Mouse (Mus musculus) yolk sac, embryonic 10.5 days (tissue): ENCODE results near the gene Sp7.

Source experiments
- DNase-seq: peaks from one replicate; pipeline ENCODE4 v3.0.0-alpha.2; 2017; ENCODE audit warnings: low spot score

The Sp7 gene

GRCm38 (mm10) chr15:102366733-102367344 is at the start of gene Sp7:
TSS of gene Sp7 (minus strand) at chr15:102367182.
- no peak for DNase-seq

GRCm38 (mm10) chr15:102413687-102414086 is 46.7 kb upstream of the Sp7 start:
- no peak for DNase-seq

GRCm38 (mm10) chr15:102411077-102411476 is 44.1 kb upstream of the Sp7 start:
- no peak for DNase-seq

- no peak for DNase-seq
These were observed 42.3 kb upstream of the Sp7 start for GRCm38 (mm10) chr15:102409286-102409685.

- no peak for DNase-seq
These were observed 41.7 kb upstream of the Sp7 start for GRCm38 (mm10) chr15:102408558-102409130.

- DNase-seq, result no peak
These were observed 40.9 kb upstream of the Sp7 start for GRCm38 (mm10) chr15:102407681-102408557.

GRCm38 (mm10) chr15:102406912-102407580 is 40.1 kb upstream of the Sp7 start:
- no peak for DNase-seq

GRCm38 (mm10) chr15:102406196-102406911 is 39.4 kb upstream of the Sp7 start:
- DNase-seq, result peak; percentile 92

- DNase-seq, result peak; percentile 100
These were observed 38.7 kb upstream of the Sp7 start, which contains the start of gene Sp1 for GRCm38 (mm10) chr15:102405489-102406195. TSS of gene Sp1 (plus strand) at chr15:102406143.

GRCm38 (mm10) chr15:102404608-102405488 is 37.9 kb upstream of the Sp7 start:
- no peak for DNase-seq

- DNase-seq, result no peak
These were observed 35.2 kb upstream of the Sp7 start for GRCm38 (mm10) chr15:102402210-102402609.

GRCm38 (mm10) chr15:102401278-102401677 is 34.3 kb upstream of the Sp7 start:
- no peak for DNase-seq

- DNase-seq, result no peak
These were observed 33.6 kb upstream of the Sp7 start for GRCm38 (mm10) chr15:102400476-102401045.

GRCm38 (mm10) chr15:102399229-102400221 is 32.5 kb upstream of the Sp7 start:
- peak; percentile 95 for DNase-seq

GRCm38 (mm10) chr15:102398629-102399028 is 31.6 kb upstream of the Sp7 start:
- peak; percentile 51 for DNase-seq

GRCm38 (mm10) chr15:102395061-102395460 is 28.1 kb upstream of the Sp7 start:
- peak; percentile 93 for DNase-seq

- peak; percentile 65 for DNase-seq
These were observed 26.6 kb upstream of the Sp7 start for GRCm38 (mm10) chr15:102393584-102394014.

- DNase-seq, result no peak
These were observed 25.5 kb upstream of the Sp7 start for GRCm38 (mm10) chr15:102392520-102392919.
